Mouse (Mus musculus) c-Kit-negative CD71-positive TER-119-positive erythroid progenitor cells, embryonic 14.5 days (primary cell): ENCODE results near the gene Cabp2.

Source experiments
- DNase-seq: peaks from one replicate; pipeline ENCODE4 v3.0.0-alpha.2; 2013; ENCODE audit warnings: low read depth, low spot score

Cabp2 gene

DNA sequence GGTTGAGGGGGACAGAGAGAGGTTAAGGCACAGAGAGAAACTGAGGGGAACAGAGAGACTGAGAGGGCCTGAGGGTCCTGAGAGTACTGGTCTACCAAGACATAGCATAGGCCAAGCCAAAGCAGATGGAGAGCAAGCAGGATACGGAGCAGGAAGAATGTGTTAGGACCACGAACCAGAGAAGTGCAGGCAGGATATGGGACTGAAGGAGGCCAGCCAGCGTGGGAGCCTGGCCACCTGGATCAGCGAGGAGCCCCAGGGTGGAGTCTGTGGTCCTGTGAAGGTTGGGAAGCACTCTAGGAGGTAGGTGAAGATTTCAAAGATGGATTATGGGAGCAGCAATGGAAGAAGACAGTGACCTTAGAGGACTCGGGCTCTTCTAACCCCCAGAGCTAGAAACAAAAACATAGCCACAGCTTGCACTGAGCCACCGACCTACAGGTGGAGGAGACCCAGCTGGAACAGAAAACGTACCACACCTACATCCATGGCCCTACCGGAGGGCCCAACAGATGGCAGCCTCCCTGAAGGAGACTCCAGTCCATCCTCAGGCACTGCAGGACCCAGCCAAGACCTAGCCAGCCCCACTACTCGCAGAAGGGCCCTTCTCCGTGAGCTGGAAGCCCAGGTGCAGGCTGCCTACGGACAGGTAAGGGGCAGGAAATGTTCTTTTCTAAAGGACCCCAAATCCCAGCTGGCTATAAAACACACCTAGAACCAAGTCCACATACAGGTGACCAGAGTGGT is 1.0 kb downstream of the Cabp2 start:
- DNase-seq: no peak

DNA sequence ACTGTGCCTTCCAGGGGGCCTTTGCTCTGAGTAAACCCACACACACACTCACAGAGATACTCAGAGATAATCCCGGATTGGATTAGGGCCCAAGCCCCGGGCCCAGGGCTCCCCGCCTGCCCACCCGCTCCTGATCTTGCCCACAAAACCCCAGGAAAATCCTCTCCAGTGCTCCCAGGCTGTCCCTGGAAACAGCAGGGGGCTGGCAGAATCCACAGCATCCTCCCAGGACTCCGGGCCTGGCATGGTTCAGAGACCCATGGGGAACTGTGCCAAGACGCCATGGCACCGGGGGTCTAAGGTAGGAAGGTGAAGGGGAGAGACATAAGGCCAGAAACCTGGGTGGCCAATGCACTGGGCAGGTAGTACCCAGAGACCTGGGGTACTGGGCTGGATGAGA is 1.9 kb downstream of the Cabp2 start:
- no peak for DNase-seq

DNA sequence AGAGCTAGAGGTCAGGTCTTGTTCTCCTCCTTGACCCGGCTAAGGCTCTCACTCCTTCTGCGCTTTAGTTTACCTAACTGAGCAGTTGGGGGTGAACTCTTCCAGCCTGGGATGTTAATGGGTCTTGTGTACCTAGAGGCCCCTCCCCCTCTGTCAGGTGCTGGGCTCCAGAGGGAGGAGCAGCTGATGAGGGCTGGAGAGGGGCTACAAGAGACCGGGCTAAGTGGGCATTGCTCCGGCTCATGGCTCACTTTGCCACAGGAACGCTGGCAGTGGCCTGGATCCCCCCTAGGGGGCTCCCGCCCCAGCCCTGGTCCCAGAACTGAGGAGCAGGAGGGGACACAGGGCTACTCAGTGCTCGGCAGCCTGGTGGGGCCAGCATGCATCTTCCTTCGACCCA is 2.4 kb downstream of the Cabp2 start:
- DNase-seq: no peak

DNA sequence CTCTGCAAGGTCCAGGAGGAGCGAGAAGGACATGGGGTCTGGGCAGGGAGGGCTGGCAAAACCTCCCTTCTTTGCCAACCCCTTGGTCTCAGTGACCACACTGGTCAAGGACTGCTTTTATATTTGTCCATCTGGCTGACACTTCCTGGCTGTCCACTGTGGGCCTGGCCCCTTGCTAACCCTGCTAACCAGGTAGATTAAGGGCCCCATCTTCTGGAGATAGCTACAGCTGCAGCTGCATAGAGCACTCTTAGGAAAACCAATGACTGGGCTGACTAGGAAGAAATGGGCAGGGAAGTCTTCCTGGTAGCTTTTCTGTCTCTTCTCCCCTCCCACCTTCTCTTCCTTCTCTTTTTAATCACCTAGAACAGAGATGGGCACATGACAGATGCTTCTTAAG is 3.6 kb downstream of the Cabp2 start:
- no peak for DNase-seq

DNA sequence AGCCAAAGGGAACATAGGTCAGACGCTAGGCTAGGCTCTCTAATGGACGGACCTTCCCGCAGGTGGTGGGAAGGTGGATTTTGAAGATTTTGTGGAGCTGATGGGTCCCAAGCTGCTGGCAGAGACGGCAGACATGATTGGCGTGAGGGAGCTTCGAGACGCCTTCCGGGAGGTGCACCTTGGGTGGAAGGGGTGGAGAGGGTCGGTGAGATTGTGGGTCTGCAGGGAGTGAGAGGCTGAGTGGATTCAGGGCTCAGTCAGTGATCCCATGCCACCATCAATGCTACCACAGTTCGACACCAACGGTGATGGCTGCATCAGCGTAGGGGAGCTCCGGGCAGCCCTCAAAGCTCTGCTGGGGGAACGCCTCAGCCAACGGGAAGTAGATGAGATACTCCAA is 4.8 kb downstream of the Cabp2 start:
- DNase-seq: no peak

DNA sequence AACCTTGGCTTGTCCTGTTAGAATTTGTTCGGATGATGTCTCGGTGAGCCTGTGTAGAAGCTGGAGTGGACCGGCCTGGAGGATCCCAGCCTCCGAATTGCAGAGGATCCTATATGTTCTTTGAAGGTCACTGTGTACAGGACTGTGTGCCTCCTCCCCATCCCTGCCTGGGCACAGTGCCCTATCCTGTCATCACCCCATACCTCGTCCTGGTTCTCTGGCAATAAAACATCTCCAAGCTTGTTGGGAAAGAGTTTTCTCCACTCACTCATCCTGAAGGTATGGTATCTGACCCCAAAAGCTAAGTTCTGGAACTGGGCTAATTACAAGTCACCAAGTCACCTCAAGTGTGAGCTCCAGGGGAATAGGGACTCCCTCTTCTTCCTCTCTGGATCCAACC is 5.7 kb downstream of the Cabp2 start:
- DNase-seq: no peak

DNA sequence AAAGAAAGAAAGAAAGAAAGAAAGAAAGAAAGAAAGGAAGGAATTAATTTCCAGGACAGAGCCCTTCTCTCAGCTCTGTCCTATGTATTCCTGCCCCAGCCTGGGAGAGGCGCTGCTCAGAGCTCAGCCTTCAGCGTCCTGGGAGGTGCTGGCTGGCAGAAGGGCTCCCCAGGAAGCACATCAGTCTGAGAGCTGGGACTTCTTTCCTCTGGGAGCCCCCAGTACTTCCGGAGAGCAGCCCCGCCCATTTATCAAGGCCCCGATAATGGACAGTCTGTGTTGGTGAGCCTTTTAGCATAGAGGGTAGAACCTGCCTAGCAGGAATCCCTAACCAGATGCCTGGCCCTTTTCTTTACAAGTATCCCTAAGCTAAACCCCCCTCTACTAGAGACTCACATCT is 6.8 kb downstream of the Cabp2 start:
- DNase-seq: no peak

DNA sequence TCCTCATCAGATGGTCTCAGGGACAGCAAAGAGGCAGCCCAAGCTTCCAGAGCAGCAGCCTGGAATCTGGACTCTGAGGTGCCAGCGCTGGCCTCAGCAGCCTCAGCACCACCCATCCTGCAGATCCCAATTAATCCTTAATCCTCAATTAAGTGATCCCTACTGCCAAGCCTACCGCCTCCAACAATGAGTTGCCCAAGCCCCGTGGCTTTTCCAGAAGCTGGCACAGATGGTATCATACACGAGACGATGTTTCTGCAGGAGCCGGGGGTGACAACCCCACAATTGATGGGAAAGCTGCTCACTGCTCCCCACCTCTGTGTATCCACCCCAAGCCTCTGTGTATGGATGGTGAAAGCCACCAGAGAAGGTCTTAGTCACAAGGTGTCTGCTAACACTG is 7.8 kb downstream of the Cabp2 start:
- DNase-seq: no peak

DNA sequence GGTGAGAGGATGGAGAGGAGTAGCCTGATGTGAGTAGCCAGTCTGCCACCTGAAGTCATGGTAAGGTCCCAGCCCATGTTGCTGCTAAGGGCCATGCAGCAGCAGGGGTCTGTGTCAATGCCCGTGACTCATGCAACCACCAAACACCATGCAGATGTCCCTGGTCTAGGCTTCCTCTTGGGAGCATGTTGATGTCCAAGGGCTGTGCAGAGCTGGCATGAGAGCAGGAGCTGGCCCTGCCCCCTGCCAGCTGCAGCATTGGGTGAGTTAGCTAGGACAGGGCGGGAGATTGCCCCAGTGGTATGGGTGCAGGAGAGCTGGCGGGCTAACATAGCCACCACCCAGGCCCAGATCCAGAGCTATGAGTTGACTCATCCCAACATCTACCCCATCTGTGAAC is 9.1 kb downstream of the Cabp2 start:
- no peak for DNase-seq

DNA sequence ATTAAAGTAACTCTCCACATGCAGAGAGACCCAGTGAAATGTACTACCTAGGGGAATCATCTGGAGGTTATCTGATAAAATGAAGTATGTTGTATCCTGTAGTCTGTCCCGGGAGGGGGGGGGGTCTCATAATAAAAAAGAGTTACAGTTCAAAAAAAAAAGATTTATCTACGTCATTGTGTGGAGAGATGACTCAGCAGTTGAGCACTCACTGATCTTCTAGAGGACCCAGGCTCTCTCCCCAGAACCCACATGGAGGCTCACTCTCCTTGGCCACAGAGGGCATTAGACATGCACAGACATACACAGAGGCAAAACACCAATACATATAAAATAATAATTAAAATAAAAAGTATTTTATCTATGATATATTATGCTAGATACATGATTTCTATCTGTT is 10.0 kb downstream of the Cabp2 start:
- no peak for DNase-seq

DNA sequence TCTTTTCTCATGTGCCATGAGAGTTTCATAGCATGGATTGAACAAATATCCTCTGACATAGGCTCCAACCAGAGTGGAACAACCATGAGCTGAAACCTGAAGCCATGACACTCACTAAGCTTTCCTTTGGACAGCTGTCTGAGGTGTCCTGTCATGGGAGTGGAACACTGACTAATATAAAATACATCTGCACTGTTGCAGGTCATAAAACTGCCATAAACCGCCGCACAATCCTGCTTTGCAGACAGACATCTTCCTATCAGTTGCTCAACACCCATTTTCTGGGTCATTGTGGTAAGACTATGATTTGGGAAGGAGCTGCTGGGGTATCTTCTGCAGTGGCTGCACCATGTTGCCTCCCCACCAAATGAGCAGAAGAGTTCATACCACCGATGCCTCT is 11.4 kb downstream of the Cabp2 start:
- no peak for DNase-seq

DNA sequence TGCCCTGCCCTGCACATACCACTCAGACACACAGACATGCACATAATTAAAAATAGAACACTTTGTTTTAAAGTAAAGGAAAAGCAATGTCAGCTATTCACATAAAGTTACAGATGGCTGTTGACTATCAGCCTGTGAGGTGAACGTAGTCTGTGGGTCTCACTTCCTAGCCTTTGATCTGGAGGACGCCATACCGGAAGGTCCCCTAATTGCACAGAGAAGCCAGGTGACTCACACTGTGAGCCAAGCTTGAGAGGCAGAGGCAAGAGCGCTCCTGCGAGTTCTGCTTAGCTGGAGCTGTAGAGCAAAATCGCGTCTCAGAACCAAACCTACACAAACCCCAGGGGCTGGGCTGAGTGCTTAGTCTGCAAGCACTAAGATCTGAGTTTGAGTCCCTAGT is 12.4 kb downstream of the Cabp2 start:
- DNase-seq: no peak

DNA sequence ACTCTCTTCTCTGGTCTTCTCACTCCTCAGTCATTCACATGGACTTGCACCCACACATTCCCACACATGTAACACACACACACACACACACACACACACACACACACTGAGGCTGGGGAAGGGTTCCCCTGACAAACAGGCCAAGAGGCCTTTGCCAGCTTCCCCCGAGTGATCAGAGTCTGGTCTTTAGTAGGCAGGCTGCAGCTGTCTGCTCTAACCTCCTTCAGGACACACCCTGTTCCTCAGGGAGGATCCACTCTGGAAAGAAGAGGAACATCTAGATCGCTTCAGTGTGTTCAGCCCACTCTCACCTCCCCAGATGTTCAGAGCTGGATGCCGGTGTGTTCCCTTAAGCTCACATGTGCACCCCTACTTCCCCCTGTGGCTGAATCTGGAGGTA is 13.0 kb downstream of the Cabp2 start:
- no peak for DNase-seq

DNA sequence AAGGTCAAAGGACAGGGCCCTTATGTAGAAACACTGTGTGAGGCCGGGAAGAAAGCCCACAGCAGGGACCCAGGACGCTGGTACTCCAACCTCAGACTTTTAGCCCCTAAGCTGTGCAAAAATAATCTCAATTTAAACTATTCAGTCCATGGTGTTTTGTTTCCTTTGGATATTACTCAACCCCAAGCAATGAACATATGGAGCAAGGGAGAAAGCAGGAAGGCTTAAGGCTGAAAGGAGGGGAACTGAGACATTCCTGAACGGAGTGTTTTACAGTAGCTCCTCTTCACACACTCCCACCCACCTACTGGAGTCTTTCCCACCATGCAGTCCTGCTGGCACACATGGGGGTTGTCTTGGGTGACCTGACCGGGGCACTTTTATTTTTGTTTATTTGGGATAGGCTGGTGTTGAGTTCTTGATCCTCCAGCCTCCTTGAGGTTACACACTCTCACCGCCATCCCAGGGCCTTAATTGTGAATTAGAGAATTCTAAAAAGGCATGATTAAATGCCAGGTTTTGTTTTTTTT is 13.5 kb downstream of the Cabp2 start:
- no peak for DNase-seq

DNA sequence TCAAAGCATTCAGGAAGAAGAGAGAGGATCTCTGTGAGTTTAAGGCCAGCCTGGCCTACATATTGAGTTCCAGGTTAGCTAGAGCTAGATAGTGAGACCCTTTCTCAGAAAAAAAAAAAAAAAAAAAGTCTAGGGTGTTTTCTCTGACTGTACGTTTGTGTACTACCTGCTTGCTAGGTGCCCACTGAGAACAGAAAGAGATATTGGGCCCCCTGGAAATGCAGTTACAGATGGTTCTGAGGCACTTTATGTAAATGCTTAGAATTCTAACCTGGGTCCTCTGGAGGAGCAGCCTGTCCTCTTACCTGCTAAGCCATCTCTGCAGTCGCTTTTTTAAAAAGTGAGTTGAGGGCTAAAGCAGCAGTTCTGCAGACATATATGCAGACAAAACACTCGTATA is 14.4 kb downstream of the Cabp2 start:
- DNase-seq: no peak

DNA sequence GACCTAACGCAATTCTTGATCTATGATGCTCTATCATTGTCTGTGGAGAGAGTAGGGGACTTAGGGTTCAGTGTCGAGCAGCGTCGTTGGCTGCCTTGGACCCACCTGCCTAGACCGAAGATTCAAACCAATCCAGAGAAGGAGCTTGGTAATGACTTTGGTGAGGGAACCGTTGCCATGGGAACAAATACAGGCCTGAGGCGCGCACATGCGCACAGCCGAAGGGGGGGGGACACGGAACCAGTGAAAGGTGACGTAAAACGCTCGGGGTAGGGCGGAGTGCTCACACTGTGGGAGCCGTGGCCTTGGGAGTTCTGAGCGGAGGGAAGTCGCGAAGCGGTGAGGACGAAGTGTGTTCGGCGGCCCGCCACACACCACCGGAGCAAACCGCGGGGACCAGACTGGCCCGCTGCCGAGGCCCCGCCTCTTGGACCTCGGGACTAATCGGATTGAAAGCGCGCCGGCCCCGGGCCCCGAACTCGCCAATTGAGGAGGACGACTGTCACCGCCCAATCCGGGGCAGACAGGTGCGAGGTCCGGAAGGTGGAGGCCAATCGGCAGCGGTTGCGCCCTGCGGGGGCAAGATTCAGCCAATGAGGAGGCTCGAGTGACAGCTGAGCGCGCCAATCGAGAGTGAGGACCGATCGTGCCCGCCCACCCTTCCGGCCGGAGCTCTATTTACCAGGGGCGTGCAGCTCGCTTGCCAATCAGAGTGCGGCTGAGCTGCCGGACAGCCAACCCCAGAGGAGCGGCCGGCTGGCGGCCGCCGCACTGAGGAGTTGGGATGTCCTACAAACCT is 15.5 kb downstream of the Cabp2 start, which contains the start of gene Cdk2ap2:
Cdk2ap2 (plus strand) TSS at position 541 of the 799 bp plus-strand sequence.
- DNase-seq: peak; percentile 97

DNA sequence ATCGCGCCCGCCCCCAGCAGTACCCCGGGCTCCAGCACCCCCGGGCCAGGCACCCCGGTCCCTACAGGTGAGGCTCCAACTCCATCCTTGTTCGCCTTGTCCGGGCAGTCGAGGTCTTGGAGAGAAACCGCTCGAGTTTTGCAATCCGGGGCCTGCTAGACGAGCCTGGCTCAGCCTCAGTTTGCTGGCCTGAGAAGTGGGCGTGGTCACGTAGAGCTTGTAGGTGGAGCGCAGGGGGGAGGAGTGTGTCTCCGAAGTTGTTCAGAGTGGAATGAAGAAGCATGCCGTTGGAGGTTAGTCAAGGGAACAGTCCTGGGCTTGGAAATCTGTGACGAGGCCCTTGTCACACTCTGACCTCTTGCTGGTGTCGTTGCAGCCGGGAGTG is 16.1 kb downstream of the Cabp2 start:
- peak; percentile 88 for DNase-seq

DNA sequence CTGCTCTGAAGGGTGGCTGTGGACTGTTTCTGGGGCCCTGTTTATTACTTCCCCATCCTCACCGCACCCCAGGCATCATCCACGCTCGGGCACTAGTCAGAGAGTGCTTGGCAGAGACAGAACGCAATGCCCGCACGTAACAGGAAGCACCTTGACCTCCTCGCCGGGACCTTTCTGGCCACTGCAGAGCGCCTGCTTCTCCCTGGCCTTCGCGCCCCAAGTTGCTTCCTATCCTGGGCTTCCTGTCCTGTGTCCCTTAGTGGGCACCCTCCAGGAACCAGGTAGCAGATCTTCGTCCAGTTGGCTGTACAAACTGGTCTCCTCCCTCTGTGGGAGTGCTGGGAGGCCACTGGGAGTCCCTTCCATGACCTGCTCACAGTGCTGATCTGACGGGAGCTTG is 17.0 kb downstream of the Cabp2 start:
- DNase-seq: no peak

DNA sequence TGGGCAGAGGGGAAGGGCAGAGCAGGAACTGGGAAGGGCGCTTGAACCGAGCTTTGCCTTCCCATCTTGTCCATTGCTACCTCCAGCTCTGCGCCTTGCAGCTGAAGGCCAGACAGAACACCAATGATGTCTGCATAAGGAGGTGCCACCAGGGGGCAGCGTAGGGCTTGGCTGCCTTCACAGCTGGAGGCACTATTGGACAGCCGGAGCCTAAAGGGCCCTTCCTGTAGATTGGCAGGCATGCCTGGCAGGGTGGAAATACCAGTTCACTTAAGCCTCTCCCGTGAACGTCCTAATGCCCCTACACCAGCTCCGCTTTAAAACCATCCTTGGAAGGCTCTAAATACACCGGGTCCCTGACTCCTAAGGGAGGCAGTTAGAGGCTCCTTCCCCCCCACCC is 17.7 kb downstream of the Cabp2 start:
- peak; percentile 85 for DNase-seq

DNA sequence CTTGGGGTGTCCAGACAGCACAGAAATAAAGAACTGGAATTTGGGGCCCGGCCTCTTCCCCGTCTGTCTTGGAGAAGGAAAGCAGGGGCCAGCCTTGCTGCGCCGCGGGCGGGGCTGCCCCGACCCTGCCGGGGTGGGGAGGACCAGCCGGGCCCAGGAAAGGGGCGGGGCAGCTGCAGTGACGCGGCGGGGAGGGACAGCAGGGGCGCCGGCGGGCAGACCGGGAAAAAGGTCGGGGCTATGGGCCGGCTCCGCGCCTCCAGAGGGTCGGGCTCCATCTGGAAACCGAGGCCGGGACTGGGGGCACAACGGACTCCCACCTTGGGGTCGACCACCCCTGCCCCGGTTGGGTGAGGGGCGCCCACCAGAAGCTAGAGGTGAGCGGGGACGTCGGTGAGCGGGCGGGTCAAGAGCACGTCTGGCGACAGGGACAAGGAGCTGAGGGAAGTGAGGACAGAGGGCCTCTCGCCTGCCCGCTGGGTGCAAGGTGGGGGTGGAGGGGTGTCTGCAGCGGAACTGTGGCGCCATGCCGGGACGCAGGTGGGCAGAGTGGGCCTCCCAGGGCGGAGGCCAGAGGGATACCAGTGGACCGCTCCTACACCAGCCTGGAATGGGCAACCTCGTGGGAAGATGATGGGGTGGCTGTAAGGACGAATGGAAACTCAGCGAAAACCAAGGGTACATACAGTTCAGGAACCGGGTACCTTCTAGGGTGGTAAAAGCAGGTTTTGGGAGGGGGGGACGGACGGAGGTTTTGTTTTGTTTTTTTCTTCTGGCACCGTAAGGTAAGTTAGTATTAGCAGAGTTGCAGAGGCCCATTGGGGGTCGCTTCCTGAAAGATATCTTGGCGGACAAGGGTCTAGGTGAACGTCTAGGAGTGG is 18.7 kb downstream of the Cabp2 start, which contains the start of gene Pitpnm1:
Pitpnm1 (plus strand) TSS at position 162 of the 881 bp plus-strand sequence.
- DNase-seq: no peak

DNA sequence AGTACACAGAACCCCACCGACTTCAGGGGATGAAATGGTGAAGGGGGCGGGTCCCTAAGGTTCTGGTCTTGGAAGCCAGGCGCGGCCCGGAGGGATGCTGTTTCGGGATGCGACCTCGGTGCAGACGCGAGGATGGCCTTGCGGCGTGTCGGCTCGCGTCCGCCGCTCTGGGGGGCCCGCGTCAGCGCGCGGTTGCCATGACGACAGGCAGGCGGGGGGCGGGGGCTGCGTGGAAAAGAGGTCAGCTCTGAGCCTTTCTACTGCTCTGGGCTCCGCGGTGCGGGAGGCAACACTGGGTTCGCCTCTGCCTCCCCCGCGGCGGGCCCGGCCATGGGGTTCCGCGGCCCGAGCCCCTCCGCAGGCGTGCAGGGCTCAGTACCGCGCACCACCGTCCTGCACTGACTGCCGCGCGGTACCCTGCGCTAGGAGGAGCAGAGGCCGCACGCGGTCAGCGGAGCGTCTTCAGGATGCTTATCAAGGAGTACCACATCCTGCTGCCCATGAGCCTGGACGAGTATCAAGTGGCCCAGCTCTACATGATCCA is 19.4 kb downstream of the Cabp2 start:
- DNase-seq: no peak

DNA sequence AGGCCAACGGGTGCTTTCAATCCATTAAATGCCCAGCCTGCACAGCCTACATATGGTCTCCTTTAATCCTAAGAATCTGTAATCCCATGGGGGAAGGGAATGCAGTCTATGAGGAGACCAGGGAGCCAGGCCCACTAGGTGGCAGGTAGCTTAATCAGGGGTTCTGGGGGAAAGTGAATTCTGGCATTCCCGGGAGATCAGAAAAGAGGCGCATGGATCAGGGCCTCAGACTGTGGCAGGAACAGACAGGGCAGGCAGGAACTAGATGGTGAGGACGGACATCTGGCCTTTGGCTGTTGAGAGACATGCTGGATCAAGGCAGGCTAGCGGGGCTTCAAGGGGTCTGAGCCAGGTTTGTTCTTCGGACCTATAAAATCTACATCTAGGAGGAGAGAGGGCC is 20.1 kb downstream of the Cabp2 start:
- no peak for DNase-seq
